Mouse (Mus musculus) small intestine, adult 2 months (tissue): Measurements from ENCODE around the gene Hoxc5.

Experiments used
- CTCF ChIP-seq: fragments of 200-500 bp; IDR thresholded peaks from 2 replicates; pipeline ENCODE4 v1.5.1; 2012; ENCODE audit warnings: low read depth, mild to moderate bottlenecking, control low read depth, inconsistent platforms, low read length, moderate library complexity, mixed read lengths; ENCODE audit not compliant: insufficient replicate concordance, insufficient read length; ENCODE audit errors: extremely low read depth
- POLR2A ChIP-seq: fragments of 200-500 bp; IDR thresholded peaks from 2 replicates; pipeline ENCODE4 v1.6.1; 2012; ENCODE audit warnings: low read depth, mild to moderate bottlenecking, control low read depth, inconsistent platforms, low read length, moderate library complexity

GRCm38 (mm10) chr15:103024131-103024530 lies 56.9 kb downstream of the Hoxc5 start:
- TF ChIP-seq CTCF, result no peak
- no peak for TF ChIP-seq POLR2A
